11 mouse cellular contexts compared by ENCODE assay signal in genomic region chr7:51928761-51929519, GRCm38 (mm10).
DNase-seq lines count a peak whose midpoint lies in the region; ATAC-seq and TF ChIP-seq lines count a peak whose summit lies in the region.
"Had no signal": no experiment of that assay in that cellular context is flagged by ENCODE, and none has a peak within 500 bp of the region (broad histone marks: within the 10 kb centered on the region; RNA-seq: fewer than 3 reads in every experiment).

No protein-coding gene starts in this region.

- 51% methylated on average over 10 of the region's 10 CpGs for WGBS in cerebellum, adult 2 months
- 10% methylated on average over 10 of the region's 10 CpGs for WGBS in hindbrain, embryonic 13.5 days
- WGBS in midbrain, postnatal 0 days = 11% methylated on average over 10 of the region's 10 CpGs
- WGBS in thymus, adult 2 months = 82% methylated on average over 10 of the region's 10 CpGs

- peak; percentile 77 for ATAC-seq in hindbrain, embryonic 13.5 days (ENCODE audit: low FRiP score)
- ATAC-seq in midbrain, postnatal 0 days (ENCODE audit: low FRiP score) = no peak; the same call in 1 of the 2 replicates
- ATAC-seq: liver, embryonic 12.5 days had no signal

- H3K4me2 ChIP-seq in hindbrain, embryonic 13.5 days = peak overlapping the region; percentile 26; the same call in 1 of the 2 replicates
- no peak overlapping the region for H3K4me2 ChIP-seq in midbrain, postnatal 0 days (ENCODE audit: low read depth, low read length, poor library complexity, severe bottlenecking)
- H3K4me2 ChIP-seq: liver, embryonic 12.5 days had no signal

- H3K4me3 ChIP-seq in cerebellum, adult 2 months (replicated peaks; ENCODE audit: insufficient read depth, low read depth, low read length) = no peak overlapping the region
- H3K4me3 ChIP-seq in hindbrain, embryonic 13.5 days = no peak overlapping the region
- no peak overlapping the region for H3K4me3 ChIP-seq in midbrain, postnatal 0 days (ENCODE audit: low read depth, low read length)
- no peak overlapping the region for H3K4me3 ChIP-seq in thymus, adult 2 months (ENCODE audit: control insufficient read depth, insufficient read depth, low read length)
- H3K4me3 ChIP-seq: liver, embryonic 12.5 days had no signal

- H3K27me3 ChIP-seq in cerebellum, adult 2 months (ENCODE audit: control insufficient read depth, insufficient read depth, low read length) = no peaks in the 10 kb centered on the region
- H3K27me3 ChIP-seq in hindbrain, embryonic 13.5 days = no peaks in the 10 kb centered on the region
- H3K27me3 ChIP-seq in midbrain, postnatal 0 days (ENCODE audit: insufficient read depth, low read length) = no peaks in the 10 kb centered on the region
- H3K27me3 ChIP-seq in thymus, adult 2 months (ENCODE audit: control insufficient read depth, insufficient read depth, low read length) = no peaks in the 10 kb centered on the region
- H3K27me3 ChIP-seq: liver, embryonic 12.5 days had no signal

- no peak overlapping the region for H3K27ac ChIP-seq in cerebellum, adult 2 months (ENCODE audit: insufficient read depth, low read length)
- H3K27ac ChIP-seq in hindbrain, embryonic 13.5 days = peak overlapping the region; percentile 85
- peak overlapping the region; percentile 55 for H3K27ac ChIP-seq in midbrain, postnatal 0 days (ENCODE audit: low read depth, low read length)
- H3K27ac ChIP-seq in thymus, adult 2 months (ENCODE audit: control insufficient read depth, insufficient read depth, low read length) = no peak overlapping the region
- H3K27ac ChIP-seq: liver, embryonic 12.5 days had no signal

- no peaks in the 10 kb centered on the region for H3K36me3 ChIP-seq in hindbrain, embryonic 13.5 days
- H3K36me3 ChIP-seq in midbrain, postnatal 0 days (ENCODE audit: insufficient read depth, low read length) = no peaks in the 10 kb centered on the region
- no peaks in the 10 kb centered on the region for H3K36me3 ChIP-seq in thymus, adult 2 months (ENCODE audit: control insufficient read depth, insufficient read depth, low read length)
- H3K36me3 ChIP-seq: liver, embryonic 12.5 days had no signal

- no peaks in the 10 kb centered on the region for H3K4me1 ChIP-seq in cerebellum, adult 2 months (ENCODE audit: control insufficient read depth, insufficient read depth, low read length)
- peaks cover 21% of the 10 kb centered on the region for H3K4me1 ChIP-seq in hindbrain, embryonic 13.5 days (replicated peaks)
- H3K4me1 ChIP-seq in midbrain, postnatal 0 days (ENCODE audit: insufficient read depth, low read length) = peaks cover 4% of the 10 kb centered on the region; the same call in 1 of the 2 replicates
- H3K4me1 ChIP-seq in thymus, adult 2 months (replicated peaks; ENCODE audit: control insufficient read depth, insufficient read depth, low read length) = no peaks in the 10 kb centered on the region
- H3K4me1 ChIP-seq: liver, embryonic 12.5 days had no signal

- no peaks in the 10 kb centered on the region for H3K9me3 ChIP-seq in hindbrain, embryonic 13.5 days
- H3K9me3 ChIP-seq in midbrain, postnatal 0 days (ENCODE audit: low read length) = no peaks in the 10 kb centered on the region
- H3K9me3 ChIP-seq: liver, embryonic 12.5 days had no signal

- no peak for TF ChIP-seq POLR2A in cerebellum, adult 2 months (IDR thresholded peaks at IDR 0.05; ENCODE audit: borderline replicate concordance, insufficient read depth, low read length)
- TF ChIP-seq POLR2A in brain, embryonic 14.5 days (IDR thresholded peaks at IDR 0.05; ENCODE audit: borderline replicate concordance, extremely low read depth, insufficient read depth, insufficient read length, poor library complexity, severe bottlenecking) = no peak
- TF ChIP-seq POLR2A in thymus, adult 2 months (IDR thresholded peaks at IDR 0.05; ENCODE audit: control insufficient read depth, extremely low read depth, insufficient read depth, low read length, poor library complexity) = no peak

- TF ChIP-seq CTCF in cerebellum, adult 2 months (IDR thresholded peaks at IDR 0.05; ENCODE audit: borderline replicate concordance, insufficient read depth, low read depth, low read length) = no peak
- TF ChIP-seq CTCF in brain, embryonic 14.5 days (IDR thresholded peaks at IDR 0.05; ENCODE audit: borderline replicate concordance, extremely low read depth, insufficient read depth, insufficient read length) = no peak
- no peak for TF ChIP-seq CTCF in midbrain, postnatal 0 days (IDR thresholded peaks at IDR 0.05)
- TF ChIP-seq CTCF in thymus, adult 2 months (IDR thresholded peaks at IDR 0.05; ENCODE audit: borderline replicate concordance, control insufficient read depth, extremely low read depth, insufficient read depth, low read length, poor library complexity) = no peak

- no peak overlapping the region for H3K9ac ChIP-seq in hindbrain, embryonic 13.5 days
- 0 out of 2 replicates have a peak overlapping the region, but pooled peaks have one; percentile 24 for H3K9ac ChIP-seq in midbrain, postnatal 0 days (replicated peaks; ENCODE audit: low read length, poor library complexity, severe bottlenecking)
- H3K9ac ChIP-seq: liver, embryonic 12.5 days had no signal

- intact Hi-C loops in heart, postnatal 36 days (cut with DNase I) = no loop called here

- peak; percentile 12 to 13 for DNase-seq in cerebellum, postnatal 10 days
- no peak for DNase-seq in cerebellum, adult 2 months
- DNase-seq in brain, embryonic 14.5 days (ENCODE audit: low read depth) = peak; percentile 81
- DNase-seq in midbrain, postnatal 0 days (ENCODE audit: low spot score) = peak; percentile 19
- DNase-seq in spleen, postnatal 10 days (ENCODE audit: low spot score in 2 of 2) = no peak
- DNase-seq in heart, postnatal 36 days = no peak
- DNase-seq in thymus, adult 2 months = no peak
- DNase-seq: cerebellum, postnatal 25 days; kidney, adult 2 months had no signal

Comparison
In these comparisons a context has a peak if more than half of its experiments do, and no peak if none do; other contexts are left out.
1. DNase-seq: peak in cerebellum, postnatal 10 days (2 of 2), brain, embryonic 14.5 days (single experiment) and midbrain, postnatal 0 days (single experiment); none in cerebellum, adult 2 months (0 of 2), spleen, postnatal 10 days (0 of 2), heart, postnatal 36 days (0 of 2) and thymus, adult 2 months (single experiment).
2. H3K27ac ChIP-seq: peak in hindbrain, embryonic 13.5 days (single experiment) and midbrain, postnatal 0 days (single experiment); none in cerebellum, adult 2 months (single experiment) and thymus, adult 2 months (single experiment).